Mouse (Mus musculus) fat pad, adult 2 months (tissue): Measurements from ENCODE around the gene 4930544G11Rik.

Experiments used
- DNase-seq: peaks from one replicate; pipeline ENCODE4 v3.0.0-alpha.2; 2011; ENCODE audit warnings: low read depth, low spot score; ENCODE audit errors: extremely low read depth

Gene 4930544G11Rik

GRCm38 (mm10) chr6:65952309-65952708 is at the start of gene 4930544G11Rik:
Gene 4930544G11Rik (plus strand): TSS chr6:65952609.
- no peak for DNase-seq

GRCm38 (mm10) chr6:65906657-65907182 is 45.7 kb upstream of the 4930544G11Rik start:
- no peak for DNase-seq

- DNase-seq = no peak
Measured at GRCm38 (mm10) chr6:65915421-65915820, 37.0 kb upstream of the 4930544G11Rik start.

GRCm38 (mm10) chr6:65921703-65922102 is 30.7 kb upstream of the 4930544G11Rik start:
- DNase-seq = no peak

- DNase-seq = no peak
Measured at GRCm38 (mm10) chr6:65923501-65924084, 28.8 kb upstream of the 4930544G11Rik start.

GRCm38 (mm10) chr6:65925737-65926333 is 26.6 kb upstream of the 4930544G11Rik start:
- DNase-seq = no peak

- DNase-seq = no peak
Measured at GRCm38 (mm10) chr6:65930523-65930922, 21.9 kb upstream of the 4930544G11Rik start.

GRCm38 (mm10) chr6:65932776-65933175 is 19.6 kb upstream of the 4930544G11Rik start:
- no peak for DNase-seq

- no peak for DNase-seq
Measured at GRCm38 (mm10) chr6:65933177-65933576, 19.2 kb upstream of the 4930544G11Rik start.

- DNase-seq = no peak
Measured at GRCm38 (mm10) chr6:65935566-65936281, 16.7 kb upstream of the 4930544G11Rik start.

- no peak for DNase-seq
Measured at GRCm38 (mm10) chr6:65950492-65950891, 1.9 kb upstream of the 4930544G11Rik start.

- DNase-seq = no peak
Measured at GRCm38 (mm10) chr6:65969386-65970111, 17.1 kb downstream of the 4930544G11Rik start.

- DNase-seq = no peak
Measured at GRCm38 (mm10) chr6:65970410-65970809, 18.0 kb downstream of the 4930544G11Rik start.

GRCm38 (mm10) chr6:65992081-65992480 is 39.7 kb downstream of the 4930544G11Rik start:
- no peak for DNase-seq

GRCm38 (mm10) chr6:65998343-65998742 is 45.9 kb downstream of the 4930544G11Rik start:
- DNase-seq = no peak
